Mouse (Mus musculus) liver, postnatal 0 days (tissue): ENCODE results near the gene Itga2.

Experiments
- CTCF ChIP-seq: sonication (generic); IDR thresholded peaks from 2 replicates; pipeline ENCODE4 v1.5.1; 2016; ENCODE audit warnings: antibody characterized with exemption, low read depth
- EP300 ChIP-seq: IDR thresholded peaks from 2 replicates; pipeline ENCODE4 v1.6.1; 2016; ENCODE audit warnings: antibody characterized with exemption, low read depth, mild to moderate bottlenecking

- TF ChIP-seq CTCF (no peak), EP300 (no peak)
These were observed 44.6 kb downstream of the Itga2 start for GRCm38 (mm10) chr13:114887293-114887692.
